Mouse (Mus musculus) cortical plate, adult 2 months (tissue): Measurements from ENCODE around the gene Sema6d.

Experiments
- CTCF ChIP-seq: fragments of 200-500 bp; IDR thresholded peaks from 2 replicates; pipeline ENCODE4 v1.5.1; 2011; ENCODE audit warnings: mild to moderate bottlenecking, control low read depth, low read length; ENCODE audit not compliant: insufficient read depth; ENCODE audit errors: extremely low read depth
- POLR2A ChIP-seq: fragments of 200-500 bp; IDR thresholded peaks from 2 replicates; pipeline ENCODE4 v1.6.1; 2011; ENCODE audit warnings: mild to moderate bottlenecking, low read length, control low read depth; ENCODE audit not compliant: insufficient read depth; ENCODE audit errors: extremely low read depth

DNA sequence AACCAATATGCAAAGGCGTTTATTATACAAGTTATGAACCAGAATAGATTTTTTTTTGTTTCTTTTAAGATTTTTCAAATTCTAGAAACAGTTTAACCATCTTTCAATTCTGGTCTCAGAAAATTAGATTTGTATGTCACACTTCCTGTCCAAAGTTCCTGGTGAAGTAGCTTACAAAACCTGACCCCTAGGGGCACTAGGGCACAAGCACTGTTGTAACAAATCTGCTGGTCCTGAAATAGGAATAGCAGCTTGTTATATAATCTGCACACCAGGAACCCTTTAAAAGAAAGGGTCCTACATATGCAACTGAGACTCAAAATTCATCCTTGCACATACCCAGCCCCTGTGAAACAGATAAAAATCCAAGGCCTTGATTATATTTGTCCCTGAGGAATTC lies 298.5 kb downstream of the Sema6d start:
- TF ChIP-seq POLR2A (no peak), CTCF (no peak)
